Mouse (Mus musculus) lung, postnatal 0 days (tissue): ENCODE data around the gene Ccdc71.

ENCODE experiments used
- CTCF ChIP-seq: IDR thresholded peaks from 2 replicates; pipeline ENCODE4 v1.5.1; 2016; ENCODE audit warnings: antibody characterized with exemption, mild to moderate bottlenecking
- EP300 ChIP-seq: IDR thresholded peaks from 2 replicates; pipeline ENCODE4 v1.6.1; 2016; ENCODE audit warnings: antibody characterized with exemption, mild to moderate bottlenecking, control low read depth

- TF ChIP-seq CTCF (0 out of 2 replicates have a peak, but pooled peaks have one; percentile 6), EP300 (no peak)
Measured at GRCm38 (mm10) chr9:108474528-108474927, 14.2 kb downstream of the Ccdc71 start.
